Mouse (Mus musculus): ENCODE measurements around the gene Gm4187.
"Not testable (repeated sequence)": the region's sequence is repeated elsewhere in the genome, so short reads cannot be mapped to it uniquely, and the experiment has no call there.

Gene Gm4187

GRCm38 (mm10) chr7:22329617-22330016 lies at the start of gene Gm4187:
Gm4187 (minus strand) TSS chr7:22329717.
- not testable (repeated sequence) for DNase-seq (ENCODE audit: low read depth)

GRCm38 (mm10) chr7:22370939-22371338 lies 41.4 kb upstream of the Gm4187 start, which contains the start of gene Gm8660:
Gm8660 (minus strand) TSS chr7:22371039.
- DNase-seq (ENCODE audit: low read depth), result not testable (repeated sequence)

Measured in NIH3T3 (cell line).